Mouse (Mus musculus): ENCODE results near the gene Snrpb.

- no peak for TF ChIP-seq EP300 (IDR thresholded peaks at IDR 0.05; ENCODE audit: low read depth in 1 of 2, low read length in 2 of 2)
- TF ChIP-seq ZNF384 (IDR thresholded peaks at IDR 0.05; ENCODE audit: low read depth, low read length) = no peak
- TF ChIP-seq CTCF (IDR thresholded peaks at IDR 0.05 in 2 of 3, conservative IDR thresholded peaks at IDR 0.05 in 1 of 3; ENCODE audit: control insufficient read depth in 1 of 3, insufficient read depth in 1 of 3, low read depth in 2 of 3, low read length in 3 of 3, poor library complexity in 1 of 3, severe bottlenecking in 1 of 3) = no peak
- TF ChIP-seq TCF12 (IDR thresholded peaks at IDR 0.05; ENCODE audit: low read depth, low read length) = no peak
- no peak for TF ChIP-seq BHLHE40 (IDR thresholded peaks at IDR 0.05; ENCODE audit: borderline replicate concordance, low read depth, low read length)
- no peak for TF ChIP-seq POLR2AphosphoS2 (IDR thresholded peaks at IDR 0.05; ENCODE audit: low read length)
- no peak for TF ChIP-seq ZC3H11A (IDR thresholded peaks at IDR 0.05; ENCODE audit: low read depth, low read length)
- TF ChIP-seq MAFK (IDR thresholded peaks at IDR 0.05; ENCODE audit: borderline replicate concordance, low read depth, low read length) = no peak
- TF ChIP-seq E2F4 (IDR thresholded peaks at IDR 0.05; ENCODE audit: borderline replicate concordance, low read depth, low read length) = no peak
- no peak for TF ChIP-seq TBP (IDR thresholded peaks at IDR 0.05; ENCODE audit: low read depth, low read length)
- TF ChIP-seq NELFE (IDR thresholded peaks at IDR 0.05; ENCODE audit: low read depth, low read length) = no peak
These were observed 9.2 kb upstream of the Snrpb start for GRCm38 (mm10) chr2:130188391-130188790.
